Mouse (Mus musculus) heart, embryonic 13.5 days (tissue): ENCODE measurements at regions not wholly inside any gene's neighbourhood (a gene's known extent, or its start where the extent isn't known, plus 50 kb on each side); places are given as distances from the start of the nearest gene placed in this dataset.
"Not testable (repeated sequence)": the region's sequence is repeated elsewhere in the genome, so short reads cannot be mapped to it uniquely, and the experiment has no call there.

ENCODE experiments used
- ATAC-seq: fragments of 200-750 bp; cut with Nextera tagmentation; 2 replicates; pipeline ENCODE4 v1.8.0; 2017; ENCODE audit warnings: moderate TSS enrichment; ENCODE audit not compliant: insufficient number of reproducible peaks, low FRiP score, low TSS enrichment; ENCODE audit errors: extremely low read depth
- H3K27ac ChIP-seq: fragments of 300-500 bp; sonication (generic); replicated peaks from 2 replicates; pipeline ENCODE4 v1.5.1; 2015; ENCODE audit warnings: moderate library complexity, mild to moderate bottlenecking, inconsistent platforms
- H3K27me3 ChIP-seq: fragments of 300-500 bp; sonication (generic); replicated peaks from 2 replicates; pipeline ENCODE4 v1.6.1; 2015; ENCODE audit warnings: mild to moderate bottlenecking, inconsistent platforms
- H3K36me3 ChIP-seq: fragments of 300-500 bp; sonication (generic); 2 replicates; pipeline ENCODE4 v1.6.1; 2015; ENCODE audit warnings: mild to moderate bottlenecking, inconsistent platforms
- H3K4me1 ChIP-seq: fragments of 300-500 bp; sonication (generic); 2 replicates; pipeline ENCODE4 v1.6.1; 2015; ENCODE audit warnings: inconsistent platforms
- H3K4me2 ChIP-seq: fragments of 300-500 bp; sonication (generic); 2 replicates; pipeline ENCODE4 v1.6.1; 2015; ENCODE audit warnings: inconsistent platforms, mild to moderate bottlenecking, moderate library complexity
- H3K4me3 ChIP-seq: fragments of 300-500 bp; sonication (generic); 2 replicates; pipeline ENCODE4 v1.5.1; 2015; ENCODE audit warnings: moderate library complexity, mild to moderate bottlenecking, inconsistent platforms
- H3K9ac ChIP-seq: fragments of 300-500 bp; sonication (generic); 2 replicates; pipeline ENCODE4 v1.6.1; 2015; ENCODE audit warnings: inconsistent platforms, mild to moderate bottlenecking, moderate library complexity
- H3K9me3 ChIP-seq: fragments of 300-500 bp; sonication (generic); 2 replicates; pipeline ENCODE4 v1.6.1; 2016; ENCODE audit warnings: inconsistent platforms
- WGBS: fragments of 180-500 bp; shearing (Covaris S2); methylation state at CpG from one replicate; pipeline ENCODE4 v1.1.7; 2015; ENCODE audit warnings: mixed read lengths; 5-methylcytosine and 5-hydroxymethylcytosine counted together

DNA sequence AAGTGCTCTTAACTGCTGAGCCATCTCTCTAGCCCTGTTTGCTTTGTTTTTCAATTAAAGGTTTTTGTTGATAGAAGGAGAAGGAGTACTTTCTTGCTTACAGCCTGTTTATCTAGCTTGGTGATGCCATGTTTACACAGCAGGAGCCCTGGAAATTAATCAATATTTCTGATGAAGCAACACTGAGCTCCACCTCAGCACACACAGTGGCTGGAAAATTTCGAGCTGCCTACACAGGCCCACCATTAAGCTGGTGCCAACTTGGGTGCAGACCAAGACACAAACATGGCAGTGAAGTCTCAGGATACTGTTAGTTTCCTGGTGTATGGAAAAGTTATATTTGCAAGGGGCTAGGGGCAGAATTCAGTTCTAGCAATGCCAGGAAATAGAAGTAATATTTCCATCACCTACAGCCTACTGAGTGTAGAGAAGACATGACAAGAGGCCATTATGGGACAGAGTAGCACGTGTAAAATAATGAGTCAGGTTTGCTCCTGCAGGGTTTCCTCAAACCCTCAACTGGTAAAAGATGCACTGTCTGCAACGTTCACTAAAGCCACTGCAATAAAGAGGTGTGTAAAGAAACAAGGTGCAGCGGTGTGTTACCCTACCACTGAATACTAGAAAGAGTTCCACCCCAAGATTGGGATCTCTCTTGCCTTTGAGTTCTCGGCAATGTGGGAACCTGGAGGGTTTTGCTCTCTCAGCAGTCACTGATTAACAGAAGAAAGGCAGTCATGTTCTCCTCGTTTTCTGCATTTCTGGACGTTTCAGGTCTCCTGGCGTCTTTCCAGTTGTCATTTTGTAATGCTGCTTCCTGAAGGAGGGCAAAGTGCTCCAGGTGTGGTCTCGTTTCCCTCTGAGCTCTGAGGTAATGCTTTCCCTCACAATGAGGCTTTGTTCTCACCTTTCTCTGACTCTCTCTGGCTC, 108.8 kb upstream of the Fhl2 start:
- Histone ChIP-seq H3K27me3 (no peaks in the 10 kb centered on the region), H3K9ac (no peak overlapping the region), H3K4me3 (no peak overlapping the region), H3K4me2 (no peak overlapping the region), H3K9me3 (no peaks in the 10 kb centered on the region), H3K4me1 (peaks cover 22% of the 10 kb centered on the region), H3K36me3 (no peaks in the 10 kb centered on the region), H3K27ac (no peak overlapping the region)
- WGBS = 56% methylated on average over 9 of the region's 9 CpGs
- no peak for ATAC-seq

DNA sequence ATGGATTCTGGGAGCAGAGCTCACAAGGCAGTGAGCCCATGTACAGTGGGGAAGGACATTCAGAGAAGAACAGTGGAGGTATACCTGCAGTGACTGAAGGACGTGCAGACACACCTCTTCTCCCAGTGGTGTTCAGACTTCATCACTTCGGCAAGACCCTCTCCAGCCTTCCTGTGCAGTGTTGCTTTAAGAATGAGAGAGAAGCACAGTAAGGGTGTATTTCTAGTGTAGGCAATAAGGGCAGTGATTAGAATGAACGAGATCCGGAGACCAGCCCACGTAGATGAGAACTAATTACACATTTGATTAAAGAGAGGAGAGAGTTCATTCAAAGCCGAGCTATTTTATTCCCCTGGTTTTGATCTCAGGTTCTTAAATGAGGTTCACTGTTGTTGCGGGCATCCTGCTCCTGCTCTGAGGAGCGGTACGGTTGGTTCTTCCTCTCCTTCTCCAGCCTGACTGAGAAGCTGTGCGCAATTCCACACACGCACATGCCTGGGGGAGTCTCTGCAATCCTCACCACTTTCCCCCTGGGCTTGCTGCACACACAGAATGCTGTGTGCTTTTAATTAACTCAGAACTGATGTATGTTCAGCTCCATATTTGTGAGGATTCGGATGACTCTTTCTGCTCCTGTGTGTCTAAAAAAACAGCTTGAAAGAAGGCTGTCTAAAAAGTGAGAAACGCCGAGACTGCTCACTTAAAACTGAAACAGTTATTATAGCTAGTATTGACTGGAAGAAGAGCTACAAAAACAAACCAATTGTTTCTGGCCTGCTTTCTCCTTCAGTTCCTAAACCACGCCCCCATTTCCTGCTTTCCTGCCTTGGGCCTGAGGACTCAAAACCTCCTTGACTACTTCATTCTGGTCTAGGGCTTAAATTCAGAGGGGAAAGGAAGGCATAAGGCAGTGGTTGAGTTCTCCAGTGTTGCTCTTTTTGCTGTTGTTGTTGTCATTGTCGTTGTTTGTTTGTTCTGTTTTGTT, 114.2 kb upstream of the Fhl2 start:
- no peaks in the 10 kb centered on the region for H3K9me3 ChIP-seq
- H3K9ac ChIP-seq = no peak overlapping the region
- 65% methylated on average over 16 of the region's 16 CpGs for WGBS
- no peak overlapping the region for H3K4me3 ChIP-seq
- H3K27me3 ChIP-seq = no peaks in the 10 kb centered on the region
- ATAC-seq = no peak
- H3K36me3 ChIP-seq = no peaks in the 10 kb centered on the region
- H3K27ac ChIP-seq = peak overlapping the region; percentile 54; the same call in 1 of the 2 replicates
- peak overlapping the region; percentile 11; the same call in 1 of the 2 replicates for H3K4me2 ChIP-seq
- H3K4me1 ChIP-seq = peaks cover 25% of the 10 kb centered on the region

DNA sequence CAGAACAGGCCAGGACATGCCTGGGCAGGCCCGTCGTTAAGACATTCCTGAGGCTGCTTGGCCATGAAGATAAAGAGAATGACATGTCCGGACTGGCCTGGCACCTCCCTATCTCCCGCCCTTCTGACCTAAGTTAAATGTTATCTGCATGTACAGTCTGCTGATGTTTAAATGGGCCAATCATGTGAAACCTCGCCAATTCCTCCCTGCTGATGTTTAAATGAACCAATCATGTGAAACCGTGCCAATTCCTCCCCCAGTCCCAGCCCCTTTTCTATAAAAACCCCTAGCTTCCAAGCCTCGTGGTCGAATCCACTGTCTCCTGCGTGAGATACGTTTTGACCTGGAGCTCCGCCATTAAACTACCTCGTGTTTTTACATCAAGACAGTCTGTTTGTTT, 119.5 kb upstream of the Fhl2 start:
- not testable (repeated sequence) for H3K36me3 ChIP-seq, H3K9ac ChIP-seq, H3K4me2 ChIP-seq, H3K9me3 ChIP-seq, H3K4me3 ChIP-seq, H3K27ac ChIP-seq, ATAC-seq, H3K27me3 ChIP-seq
- peaks cover 10% of the 10 kb centered on the region; the same call in 1 of the 2 replicates for H3K4me1 ChIP-seq
- 55% methylated on average over 12 of the region's 12 CpGs for WGBS

DNA sequence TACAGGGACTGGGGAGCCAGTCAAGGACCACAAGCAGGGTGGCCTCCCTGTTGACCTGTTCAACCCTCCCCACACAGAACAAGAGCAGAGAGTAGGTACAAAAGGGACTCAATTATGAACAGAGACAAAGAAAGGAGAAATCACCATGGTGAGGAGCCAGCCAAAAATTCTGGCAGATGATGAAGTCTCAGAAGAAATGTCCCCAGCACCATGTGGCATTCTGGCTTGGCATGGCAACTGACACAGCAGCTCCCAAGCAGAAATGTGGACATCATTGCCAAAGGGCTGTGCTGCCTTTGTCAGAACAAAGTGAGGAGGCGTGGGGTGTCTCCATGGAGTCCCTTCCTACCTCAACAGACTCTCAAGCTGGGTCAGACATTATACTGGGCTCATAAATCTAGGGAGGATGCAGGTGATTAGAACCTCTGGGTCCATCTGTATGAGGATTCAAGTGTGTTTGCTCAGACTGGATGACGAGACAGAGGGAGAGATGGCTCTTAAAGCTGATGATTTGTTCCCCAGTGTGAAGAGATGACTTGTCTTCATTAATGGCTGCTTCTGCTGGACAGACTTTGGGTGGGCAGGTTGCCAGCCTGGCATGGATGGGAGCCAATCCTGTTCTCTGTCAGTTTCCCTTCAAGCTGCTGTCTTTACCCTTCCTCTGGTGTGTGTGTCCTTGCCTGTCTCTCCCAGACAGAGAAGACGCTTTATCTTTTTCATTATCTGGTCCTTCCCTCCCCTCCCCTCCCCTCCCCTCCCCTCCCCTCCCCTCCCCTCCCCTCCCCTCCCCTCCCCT, 120.5 kb upstream of the Fhl2 start:
- no peak overlapping the region for H3K4me3 ChIP-seq
- no peak overlapping the region for H3K4me2 ChIP-seq
- peaks cover 6% of the 10 kb centered on the region; the same call in 1 of the 2 replicates for H3K4me1 ChIP-seq
- no peak overlapping the region for H3K27ac ChIP-seq
- no peaks in the 10 kb centered on the region for H3K27me3 ChIP-seq
- H3K36me3 ChIP-seq = no peaks in the 10 kb centered on the region
- H3K9ac ChIP-seq = no peak overlapping the region
- H3K9me3 ChIP-seq = no peaks in the 10 kb centered on the region
- WGBS = 49% methylated on average over 3 of the region's 3 CpGs
- no peak for ATAC-seq

DNA sequence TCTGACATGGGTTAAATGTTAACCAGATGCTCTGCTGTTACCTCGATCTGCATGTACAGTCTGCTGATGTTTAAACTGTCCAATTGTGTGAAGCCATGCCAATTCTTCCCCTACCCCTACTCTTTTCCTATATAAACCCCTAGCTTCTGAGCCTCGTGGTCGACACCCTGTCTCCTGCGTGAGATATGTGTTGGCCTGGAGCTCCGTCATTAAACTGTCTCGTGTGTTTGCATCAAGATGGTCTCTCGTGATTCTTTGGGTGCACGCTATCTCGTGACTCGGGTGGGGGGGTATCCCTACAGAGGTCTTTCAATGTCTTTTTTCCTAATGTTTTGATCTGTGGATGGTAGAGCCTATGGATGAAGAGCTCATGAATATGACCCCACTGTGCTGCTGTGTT, 110.9 kb upstream of the Nck2 start:
- 89% methylated on average over 10 of the region's 10 CpGs for WGBS
- not testable (repeated sequence) for H3K36me3 ChIP-seq, H3K4me3 ChIP-seq, H3K27me3 ChIP-seq, H3K9ac ChIP-seq, ATAC-seq, H3K27ac ChIP-seq, H3K4me2 ChIP-seq
- peaks cover 17% of the 10 kb centered on the region for H3K9me3 ChIP-seq
- peaks cover 15% of the 10 kb centered on the region for H3K4me1 ChIP-seq

DNA sequence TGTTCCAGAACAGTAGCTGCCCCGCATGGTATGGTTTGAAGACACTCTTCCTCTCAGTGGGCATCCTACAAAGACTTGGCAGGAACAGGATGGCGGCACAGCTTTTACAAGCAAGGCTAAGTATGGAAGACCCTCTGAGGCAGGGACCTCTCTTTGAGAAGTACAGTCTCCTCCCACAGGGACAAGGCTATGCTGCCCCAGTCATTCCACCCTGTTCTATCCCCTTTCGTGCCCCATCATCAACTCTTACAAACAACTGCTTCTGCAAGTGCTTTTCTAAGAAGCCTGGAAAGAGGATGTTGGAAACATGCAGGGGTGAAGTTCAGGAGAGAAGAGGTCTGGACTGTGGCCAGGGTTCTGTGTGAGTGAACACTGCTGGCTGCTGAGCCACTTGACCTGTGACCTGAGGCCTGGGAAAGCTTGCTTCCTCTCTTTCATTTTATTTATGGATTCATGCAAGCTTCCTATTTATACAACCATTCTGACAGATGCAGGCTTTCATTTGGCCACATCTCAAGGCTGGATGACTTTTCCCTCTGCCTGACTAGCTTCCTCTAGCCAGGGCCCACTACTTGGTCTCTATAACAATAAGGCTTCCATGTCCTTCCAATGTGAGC, 107.1 kb upstream of the Nck2 start:
- no peak for ATAC-seq
- H3K27ac ChIP-seq = peak overlapping the region; percentile 58
- peaks cover 16% of the 10 kb centered on the region for H3K4me1 ChIP-seq
- no peaks in the 10 kb centered on the region for H3K27me3 ChIP-seq
- H3K4me3 ChIP-seq = no peak overlapping the region
- WGBS = 60% methylated on average over 3 of the region's 3 CpGs
- H3K9ac ChIP-seq = no peak overlapping the region
- H3K4me2 ChIP-seq = no peak overlapping the region
- no peaks in the 10 kb centered on the region for H3K36me3 ChIP-seq
- peaks cover 16% of the 10 kb centered on the region for H3K9me3 ChIP-seq

DNA sequence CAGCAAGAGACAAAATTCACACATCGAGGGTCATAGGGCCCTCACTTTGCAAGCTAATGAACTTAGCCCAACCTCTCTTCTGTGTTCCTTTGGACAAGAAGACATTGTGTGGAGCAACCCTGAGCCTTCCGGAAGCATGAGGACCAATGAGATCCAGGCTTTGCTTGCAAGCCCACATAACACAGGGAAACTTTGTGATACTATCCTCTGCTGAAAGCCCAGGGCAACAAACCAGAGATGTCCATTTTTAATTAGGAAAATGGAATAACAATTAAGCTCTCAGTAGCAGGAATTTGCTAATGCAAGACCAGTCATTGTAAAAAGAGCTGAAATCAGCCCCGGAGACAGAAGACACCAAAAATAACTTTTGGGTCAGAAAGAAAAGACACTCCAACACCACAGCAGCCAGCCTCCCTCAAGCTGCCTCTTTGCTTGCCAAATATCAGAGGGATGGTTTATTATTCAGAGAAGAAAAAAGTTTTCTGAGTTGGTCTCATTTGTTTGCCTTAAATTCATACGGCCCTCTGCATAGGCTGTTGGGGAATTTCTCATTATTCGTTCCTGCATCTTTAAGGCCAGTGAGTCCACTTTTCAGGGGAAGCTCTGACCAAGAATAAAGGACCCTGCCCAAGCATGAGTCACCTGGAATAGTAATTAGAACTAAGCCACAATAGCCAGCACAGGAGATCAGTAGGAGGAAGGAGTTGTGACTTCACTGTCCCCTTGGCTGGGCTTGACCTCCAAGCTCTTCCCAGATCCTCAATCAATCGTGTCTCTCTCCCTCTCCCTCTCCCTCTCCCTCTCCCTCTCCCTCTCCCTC, 106.1 kb upstream of the Nck2 start:
- 69% methylated on average over 6 of the region's 6 CpGs for WGBS
- Histone ChIP-seq H3K9me3 (peaks cover 7% of the 10 kb centered on the region), H3K27me3 (no peaks in the 10 kb centered on the region), H3K36me3 (no peaks in the 10 kb centered on the region), H3K9ac (no peak overlapping the region), H3K27ac (peak overlapping the region; percentile 58), H3K4me3 (no peak overlapping the region), H3K4me2 (no peak overlapping the region), H3K4me1 (peaks cover 16% of the 10 kb centered on the region)
- no peak for ATAC-seq

DNA sequence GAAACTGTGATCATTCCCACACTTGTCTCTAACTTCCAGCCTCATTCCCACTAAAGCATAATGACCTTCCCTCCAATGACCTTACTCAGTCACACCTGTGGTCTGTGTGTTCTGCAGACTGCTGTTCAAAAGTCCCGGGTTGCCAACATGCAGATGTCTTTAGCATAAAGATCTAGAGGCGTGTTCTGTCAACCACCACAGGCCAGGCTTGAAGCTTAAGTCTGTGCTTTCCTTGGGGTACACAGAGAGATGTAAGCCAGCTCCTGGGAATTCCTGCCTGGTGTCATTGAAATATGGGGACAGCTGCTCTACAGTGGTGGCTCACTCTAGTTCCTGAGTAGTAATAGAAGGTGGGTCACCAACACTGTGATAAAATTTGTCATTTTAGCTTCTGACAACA, 101.5 kb upstream of the Nck2 start:
- WGBS = 75% methylated on average over 2 of the region's 2 CpGs
- no peak for ATAC-seq
- no peaks in the 10 kb centered on the region for H3K27me3 ChIP-seq
- H3K36me3 ChIP-seq = no peaks in the 10 kb centered on the region
- no peak overlapping the region for H3K27ac ChIP-seq
- no peak overlapping the region for H3K9ac ChIP-seq
- peaks cover 7% of the 10 kb centered on the region for H3K4me1 ChIP-seq
- no peak overlapping the region for H3K4me2 ChIP-seq
- no peak overlapping the region for H3K4me3 ChIP-seq
- H3K9me3 ChIP-seq = no peaks in the 10 kb centered on the region

DNA sequence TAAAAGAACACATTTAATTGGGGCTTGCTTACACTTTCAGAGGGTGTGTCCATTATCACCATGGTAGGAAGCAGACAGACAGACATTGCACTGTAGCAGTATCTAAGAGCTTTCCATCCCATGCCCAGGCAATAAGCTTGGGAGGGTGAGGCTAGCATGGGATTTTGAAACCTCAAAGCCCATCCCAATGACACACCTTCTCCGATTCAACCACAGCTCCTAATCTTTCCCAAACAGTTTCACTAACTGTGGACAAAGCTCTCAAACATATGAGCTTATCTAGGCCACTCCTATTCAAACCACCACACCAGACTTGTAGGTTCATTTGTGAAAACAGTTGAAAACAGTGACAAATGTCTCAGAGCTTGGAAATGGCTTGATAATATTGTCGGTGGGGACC, 101.0 kb upstream of the Nck2 start:
- H3K27me3 ChIP-seq = no peaks in the 10 kb centered on the region
- no peaks in the 10 kb centered on the region for H3K36me3 ChIP-seq
- H3K4me3 ChIP-seq = no peak overlapping the region
- WGBS = 52% methylated on average over 2 of the region's 2 CpGs
- H3K9me3 ChIP-seq = no peaks in the 10 kb centered on the region
- H3K27ac ChIP-seq = no peak overlapping the region
- H3K4me1 ChIP-seq = peaks cover 2% of the 10 kb centered on the region; the same call in 1 of the 2 replicates
- H3K4me2 ChIP-seq = no peak overlapping the region
- no peak for ATAC-seq
- H3K9ac ChIP-seq = no peak overlapping the region

DNA sequence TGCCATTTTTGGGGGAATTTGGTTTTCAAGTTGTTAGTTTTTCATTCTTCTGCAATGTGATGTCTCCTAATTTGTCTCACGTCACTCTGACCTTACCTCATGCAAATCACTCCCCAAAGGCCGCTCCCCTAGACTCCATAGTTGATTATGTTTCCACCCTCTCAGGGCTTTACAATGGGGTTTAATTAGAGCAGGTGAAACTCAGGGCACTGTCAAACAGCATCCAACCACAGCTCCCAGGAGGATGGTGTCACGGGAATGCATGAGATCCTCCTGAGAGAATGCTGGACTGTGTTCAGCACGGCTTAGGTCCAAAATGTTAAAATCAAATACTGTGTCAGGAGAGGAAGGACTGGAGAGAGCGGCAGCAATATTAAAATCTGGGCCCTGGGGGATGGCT, 100.4 kb upstream of the Nck2 start:
- Histone ChIP-seq H3K4me3 (no peak overlapping the region), H3K27me3 (no peaks in the 10 kb centered on the region), H3K4me2 (no peak overlapping the region), H3K36me3 (no peaks in the 10 kb centered on the region), H3K4me1 (no peaks in the 10 kb centered on the region), H3K9ac (no peak overlapping the region), H3K27ac (no peak overlapping the region), H3K9me3 (no peaks in the 10 kb centered on the region)
- 83% methylated on average over 5 of the region's 5 CpGs for WGBS
- no peak for ATAC-seq
